Mouse (Mus musculus) thymus, adult 2 months (tissue): ENCODE measurements at regions not wholly inside any gene's neighbourhood (a gene's known extent, or its start where the extent isn't known, plus 50 kb on each side); places are given as distances from the start of the nearest gene placed in this dataset.

Source experiments
- CTCF ChIP-seq: fragments of 200-500 bp; IDR thresholded peaks from 2 replicates; pipeline ENCODE4 v1.5.1; 2012; ENCODE audit warnings: mild to moderate bottlenecking, control low read depth, low read length, moderate library complexity, borderline replicate concordance; ENCODE audit not compliant: control insufficient read depth, poor library complexity, insufficient read depth; ENCODE audit errors: extremely low read depth
- POLR2A ChIP-seq: fragments of 200-500 bp; IDR thresholded peaks from 2 replicates; pipeline ENCODE4 v1.6.1; 2012; ENCODE audit warnings: mild to moderate bottlenecking, low read length, control low read depth, moderate library complexity; ENCODE audit not compliant: control insufficient read depth, poor library complexity, insufficient read depth; ENCODE audit errors: extremely low read depth

DNA sequence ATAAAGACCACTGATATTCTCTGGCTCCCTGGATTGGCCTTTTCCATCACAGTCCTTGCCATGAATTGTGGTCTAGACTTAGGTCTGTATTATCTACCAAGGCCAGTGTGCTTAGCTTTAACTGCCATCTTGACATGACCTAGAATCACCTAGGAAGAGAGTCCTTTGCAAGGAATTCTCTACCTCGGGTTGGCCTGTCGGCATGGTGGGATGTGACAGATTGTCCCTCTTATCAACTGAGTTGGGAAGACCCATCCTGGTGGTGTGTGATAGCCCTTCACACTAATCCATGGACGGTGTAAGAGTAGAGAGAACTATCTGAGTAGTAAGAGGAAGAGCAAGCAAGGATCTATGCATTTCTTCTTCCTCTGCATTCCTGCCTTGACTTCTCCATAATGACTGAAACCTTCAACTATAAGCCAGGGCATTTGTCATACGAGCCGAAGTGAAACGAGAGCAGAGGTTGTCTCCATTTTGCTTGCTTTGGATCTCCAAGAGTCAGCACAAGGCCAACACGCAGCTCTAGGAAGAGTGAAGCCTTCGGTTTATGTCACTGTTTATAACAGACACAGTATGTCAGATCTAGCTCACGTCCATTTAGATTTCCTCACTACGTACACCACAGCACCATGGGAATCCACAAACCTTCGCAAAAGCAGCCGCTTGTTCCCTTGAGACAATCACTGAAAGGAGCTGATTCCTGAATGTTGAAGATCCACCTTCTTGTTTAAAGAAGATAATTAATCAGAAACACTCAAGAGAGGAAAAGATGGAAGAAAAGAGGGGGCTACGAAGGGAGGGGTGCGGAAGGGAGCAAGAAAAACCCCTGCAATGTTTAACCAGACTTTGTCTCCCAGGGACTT is 190.9 kb upstream of the Rgma start:
- TF ChIP-seq POLR2A (no peak), CTCF (no peak)
